ENCODE assay signal across 11 mouse cellular contexts in the genomic region with DNA sequence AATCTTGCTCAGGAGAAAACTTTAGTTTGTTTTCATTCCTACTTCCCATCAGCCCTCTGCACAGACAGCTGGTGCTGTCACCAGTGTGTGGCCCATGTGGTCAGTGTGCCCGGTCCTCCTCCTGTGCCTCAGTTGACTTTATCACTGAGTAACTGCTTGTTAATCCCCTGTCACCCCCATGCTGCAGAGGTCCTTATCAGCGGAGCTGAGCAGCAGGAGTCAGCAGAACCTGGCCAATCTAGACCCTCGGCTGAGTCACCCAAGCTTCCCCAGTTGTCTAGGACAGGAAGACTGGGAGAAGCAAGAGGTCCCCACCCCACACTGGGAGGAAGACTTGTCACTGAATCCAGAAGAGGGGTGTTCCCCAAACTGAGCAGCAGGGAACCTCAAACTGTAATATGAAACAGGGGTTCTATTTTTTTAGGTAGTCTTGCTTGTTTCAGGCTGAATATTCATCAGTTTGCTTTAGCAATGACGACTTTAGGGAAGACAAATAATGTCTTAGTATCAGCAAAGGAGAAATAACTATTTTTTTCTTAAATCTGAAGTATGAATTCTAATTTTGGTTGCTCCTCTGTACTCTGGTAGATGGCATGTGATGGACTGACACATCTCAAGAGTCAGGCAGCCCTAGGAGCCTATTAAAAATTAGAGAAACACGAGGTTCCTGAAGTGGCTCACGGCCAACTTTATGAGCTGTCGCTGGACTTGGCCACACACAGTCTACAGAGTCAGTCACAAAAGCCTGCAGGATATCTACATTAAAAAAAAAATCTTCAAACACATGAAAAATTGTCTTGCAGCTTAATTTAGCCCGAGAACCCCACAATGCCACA. TPM values are rescaled to one million over a fixed set of nuclear protein-coding genes. Genes with fewer than 3 reads are reported as not detected.
A peak's percentile ranks its signal among the peaks of the same experiment; 100 is the strongest.
DNase-seq lines count a peak whose midpoint lies in the region; ATAC-seq and TF ChIP-seq lines count a peak whose summit lies in the region.
"Had no signal": no experiment of that assay in that cellular context is flagged by ENCODE, and none has a peak within 500 bp of the region (broad histone marks: within the 10 kb centered on the region; RNA-seq: fewer than 3 reads in every experiment).

No protein-coding gene starts in this region.

- H3K36me3 ChIP-seq in lung, embryonic 15.5 days: no peaks in the 10 kb centered on the region
- no peaks in the 10 kb centered on the region for H3K36me3 ChIP-seq in heart, postnatal 0 days (replicated peaks; ENCODE audit: control insufficient read depth, insufficient read depth, low read length)
- no peaks in the 10 kb centered on the region for H3K36me3 ChIP-seq in hindbrain, embryonic 13.5 days
- H3K36me3 ChIP-seq in forebrain, embryonic 15.5 days: no peaks in the 10 kb centered on the region
- H3K36me3 ChIP-seq: neural tube, embryonic 13.5 days had no signal

- peak; percentile 71; the same call in 1 of the 2 replicates for ATAC-seq in lung, embryonic 15.5 days (ENCODE audit: borderline replicate concordance, extremely low read depth, low FRiP score, low TSS enrichment)
- peak; percentile 37; the same call in 1 of the 2 replicates for ATAC-seq in heart, postnatal 0 days (ENCODE audit: insufficient read depth, low read depth)
- peak; percentile 34 for ATAC-seq in megakaryocyte, adult 5-6 weeks (ENCODE audit: poor library complexity, severe bottlenecking)
- no peak for ATAC-seq in hindbrain, embryonic 13.5 days (ENCODE audit: low FRiP score)
- ATAC-seq in forebrain, embryonic 15.5 days (replicated peaks): no peak

- H3K9ac ChIP-seq in lung, embryonic 15.5 days: no peak overlapping the region
- H3K9ac ChIP-seq in heart, postnatal 0 days (replicated peaks; ENCODE audit: low read depth, low read length): no peak overlapping the region
- H3K9ac ChIP-seq in hindbrain, embryonic 13.5 days: no peak overlapping the region
- no peak overlapping the region for H3K9ac ChIP-seq in forebrain, embryonic 15.5 days (replicated peaks)
- H3K9ac ChIP-seq: neural tube, embryonic 13.5 days had no signal

- H3K4me1 ChIP-seq in lung, embryonic 15.5 days: peaks cover 55% of the 10 kb centered on the region
- peaks cover 64% of the 10 kb centered on the region for H3K4me1 ChIP-seq in heart, postnatal 0 days (ENCODE audit: control insufficient read depth, insufficient read depth)
- peaks cover 9% of the 10 kb centered on the region; the same call in 1 of the 2 replicates for H3K4me1 ChIP-seq in hindbrain, embryonic 13.5 days (replicated peaks)
- H3K4me1 ChIP-seq in forebrain, embryonic 15.5 days: 0 out of 2 replicates have a peak, but pooled peaks cover 2% of the 10 kb centered on the region

- no peak for TF ChIP-seq EP300 in heart, postnatal 0 days (IDR thresholded peaks at IDR 0.05; ENCODE audit: low read depth)

- no peak overlapping the region for H3K4me2 ChIP-seq in lung, embryonic 15.5 days
- H3K4me2 ChIP-seq in heart, postnatal 0 days (ENCODE audit: low read depth, low read length): no peak overlapping the region
- no peak overlapping the region for H3K4me2 ChIP-seq in hindbrain, embryonic 13.5 days
- H3K4me2 ChIP-seq in forebrain, embryonic 15.5 days (replicated peaks): no peak overlapping the region
- H3K4me2 ChIP-seq: neural tube, embryonic 13.5 days had no signal

- no peak overlapping the region for H3K4me3 ChIP-seq in lung, embryonic 15.5 days
- H3K4me3 ChIP-seq in heart, postnatal 0 days (ENCODE audit: low read depth, low read length): no peak overlapping the region
- no peak overlapping the region for H3K4me3 ChIP-seq in hindbrain, embryonic 13.5 days
- no peak overlapping the region for H3K4me3 ChIP-seq in forebrain, embryonic 15.5 days
- H3K4me3 ChIP-seq: neural tube, embryonic 13.5 days had no signal

- 25% methylated on average over 8 of the region's 8 CpGs for WGBS in lung, embryonic 15.5 days
- WGBS in heart, postnatal 0 days: 24% methylated on average over 8 of the region's 8 CpGs
- 80% methylated on average over 8 of the region's 8 CpGs for WGBS in hindbrain, embryonic 13.5 days
- 71% methylated on average over 8 of the region's 8 CpGs for WGBS in forebrain, embryonic 15.5 days

- peak overlapping the region; percentile 43 for H3K27ac ChIP-seq in lung, embryonic 15.5 days
- H3K27ac ChIP-seq in heart, postnatal 0 days (ENCODE audit: low read depth): peak overlapping the region; percentile 9; the same call in 1 of the 2 replicates
- H3K27ac ChIP-seq in hindbrain, embryonic 13.5 days: no peak overlapping the region
- no peak overlapping the region for H3K27ac ChIP-seq in forebrain, embryonic 15.5 days (replicated peaks)
- H3K27ac ChIP-seq: neural tube, embryonic 13.5 days had no signal

- H3K9me3 ChIP-seq in lung, embryonic 15.5 days: no peaks in the 10 kb centered on the region
- no peaks in the 10 kb centered on the region for H3K9me3 ChIP-seq in heart, postnatal 0 days (replicated peaks; ENCODE audit: control insufficient read depth, low read length)
- H3K9me3 ChIP-seq in hindbrain, embryonic 13.5 days: no peaks in the 10 kb centered on the region
- no peaks in the 10 kb centered on the region for H3K9me3 ChIP-seq in forebrain, embryonic 15.5 days
- H3K9me3 ChIP-seq: neural tube, embryonic 13.5 days had no signal

- no peak for TF ChIP-seq CTCF in heart, postnatal 0 days (IDR thresholded peaks at IDR 0.05; ENCODE audit: low read depth)

- no peak for DNase-seq in lung, adult 18-20 months
- peak; percentile 63 for DNase-seq in cerebellum, adult 11-12 months
- no peak for DNase-seq in heart, postnatal 0 days (ENCODE audit: low spot score)
- no peak for DNase-seq in thymus, postnatal 0 days (ENCODE audit: low spot score)
- DNase-seq: gastrocnemius, postnatal 25 days; thymus, postnatal 14 days had no signal

- H3K27me3 ChIP-seq in lung, embryonic 15.5 days: no peaks in the 10 kb centered on the region
- no peaks in the 10 kb centered on the region for H3K27me3 ChIP-seq in heart, postnatal 0 days (ENCODE audit: control insufficient read depth, insufficient read depth, low read length)
- H3K27me3 ChIP-seq in hindbrain, embryonic 13.5 days: no peaks in the 10 kb centered on the region
- no peaks in the 10 kb centered on the region for H3K27me3 ChIP-seq in forebrain, embryonic 15.5 days
- H3K27me3 ChIP-seq: neural tube, embryonic 13.5 days had no signal

RNA-seq across cellular contexts. Expression of a gene that starts 31.9 kb away (rescaled TPM):
- polyA plus RNA-seq in lung, embryonic 15.5 days (2015; fragmentation: Nextera tagmentation; extraction: Ambion mirVana): 8.6 and 8.9 TPM in 2 replicates
- 51.9 and 70.8 TPM in 2 replicates for total RNA-seq in heart, postnatal 0 days (2014; rRNA removed; ENCODE audit: low replicate concordance)
- 5.4 and 6.5 TPM in 2 replicates for polyA plus RNA-seq in heart, postnatal 0 days (2015; fragmentation: Nextera tagmentation; extraction: Ambion mirVana)
- total RNA-seq in megakaryocyte, adult 5-6 weeks (2015): 25.3 and 25.7 TPM in 2 replicates
- 24.9 and 27.4 TPM in 2 replicates for total RNA-seq in megakaryocyte, adult 5-6 weeks (2017)
- 3.7 and 3.9 TPM in 2 replicates for polyA plus RNA-seq in hindbrain, embryonic 13.5 days (2015; fragmentation: Nextera tagmentation; extraction: Ambion mirVana)
- polyA plus RNA-seq in forebrain, embryonic 15.5 days (2015; fragmentation: Nextera tagmentation; extraction: Ambion mirVana): 4.6 and 5.3 TPM in 2 replicates
- polyA plus RNA-seq in thymus, postnatal 0 days (2015; fragmentation: Nextera tagmentation; extraction: Ambion mirVana): 12.1 and 14.0 TPM in 2 replicates

Comparison
In these comparisons a context has a peak if more than half of its experiments do, and no peak if none do; other contexts are left out.
1. ATAC-seq: peak in lung, embryonic 15.5 days (single experiment), heart, postnatal 0 days (single experiment) and megakaryocyte, adult 5-6 weeks (single experiment); none in hindbrain, embryonic 13.5 days (single experiment) and forebrain, embryonic 15.5 days (single experiment).
2. H3K27ac ChIP-seq: peak in lung, embryonic 15.5 days (single experiment) and heart, postnatal 0 days (single experiment); none in hindbrain, embryonic 13.5 days (single experiment) and forebrain, embryonic 15.5 days (single experiment).